Mouse (Mus musculus) mesoderm, embryonic 11.5 days (tissue): ENCODE data around the gene Lama5.

ENCODE experiments used
- DNase-seq: peaks from one replicate; pipeline ENCODE4 v3.0.0-alpha.2; 2012; ENCODE audit warnings: low read depth, low spot score

The Lama5 gene

DNA sequence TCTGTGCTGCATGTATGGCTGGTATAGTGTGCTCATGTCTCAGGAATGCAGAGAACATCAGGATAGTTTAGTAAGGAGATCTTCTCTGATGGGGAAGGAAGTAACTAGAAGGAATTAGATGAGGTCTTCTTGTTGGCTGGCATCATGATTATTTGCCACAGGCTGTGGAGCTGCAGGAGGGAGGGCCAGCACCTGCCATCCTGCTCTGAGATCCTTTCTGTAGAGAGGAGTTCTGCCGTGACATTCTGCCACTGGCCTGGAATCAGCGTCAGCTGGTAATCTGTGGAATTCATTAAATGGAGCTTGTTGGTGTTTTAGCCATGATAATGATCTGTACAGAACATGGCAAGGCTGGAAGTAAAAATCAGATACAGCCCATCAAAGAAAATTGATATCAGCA is 79.6 kb downstream of the Lama5 start:
- no peak for DNase-seq

DNA sequence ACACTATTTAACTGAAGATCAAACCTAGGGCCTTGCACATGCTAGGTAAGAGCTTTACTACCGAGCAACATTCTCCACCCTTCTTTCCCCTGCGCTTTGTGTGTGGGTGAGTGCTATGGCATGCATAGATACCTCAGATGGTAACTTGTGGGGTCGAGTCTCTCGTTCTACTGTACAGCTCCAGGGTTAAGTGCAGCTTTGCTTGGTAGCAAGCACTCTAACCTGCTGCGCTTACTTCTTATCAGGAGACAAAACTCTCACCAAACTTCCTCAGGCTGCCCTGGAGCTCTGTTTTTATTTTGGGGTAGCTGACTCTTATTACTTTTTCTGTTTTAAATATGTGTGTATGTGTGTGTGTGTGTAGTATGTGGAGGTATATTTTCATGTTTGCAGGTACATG is 90.2 kb downstream of the Lama5 start:
- DNase-seq = no peak

DNA sequence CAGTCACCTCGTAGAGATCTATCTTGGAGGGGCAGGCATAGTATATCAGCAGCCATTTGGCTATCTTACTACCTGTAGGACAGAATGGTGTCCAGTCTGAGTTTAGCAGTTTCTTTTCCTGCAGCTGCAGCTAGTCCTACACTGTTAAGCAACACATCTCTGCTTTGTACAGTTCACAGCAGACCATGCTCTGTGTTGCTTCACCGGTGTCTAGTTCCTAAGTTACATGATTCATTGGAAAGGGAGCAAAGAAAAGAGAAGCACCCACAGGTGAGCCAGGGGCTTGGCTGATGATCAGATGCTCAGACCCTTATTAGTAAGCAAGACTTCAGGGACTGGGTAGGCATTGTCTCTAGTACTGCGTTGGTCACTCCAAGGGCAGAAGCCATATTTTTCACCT is 91.7 kb downstream of the Lama5 start:
- no peak for DNase-seq

DNA sequence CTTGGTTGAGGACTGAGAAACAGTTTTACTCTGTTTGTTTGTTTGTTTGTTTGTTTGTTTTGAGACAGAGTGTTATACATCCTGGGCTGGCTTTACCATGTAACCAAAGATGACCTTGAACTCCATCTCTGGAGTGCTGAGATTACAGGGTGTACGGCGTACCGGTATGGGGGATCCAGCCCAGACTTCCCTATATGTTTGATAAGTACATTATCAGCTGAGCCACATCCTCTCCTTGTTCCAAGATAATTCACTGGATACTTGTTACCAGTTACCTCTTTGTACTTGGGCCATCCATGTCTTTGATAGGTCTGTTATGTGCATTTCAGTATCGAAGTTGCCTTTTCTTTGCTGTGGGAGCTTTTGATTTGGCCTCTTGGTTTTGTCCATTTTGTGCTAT is 92.4 kb downstream of the Lama5 start:
- no peak for DNase-seq

DNA sequence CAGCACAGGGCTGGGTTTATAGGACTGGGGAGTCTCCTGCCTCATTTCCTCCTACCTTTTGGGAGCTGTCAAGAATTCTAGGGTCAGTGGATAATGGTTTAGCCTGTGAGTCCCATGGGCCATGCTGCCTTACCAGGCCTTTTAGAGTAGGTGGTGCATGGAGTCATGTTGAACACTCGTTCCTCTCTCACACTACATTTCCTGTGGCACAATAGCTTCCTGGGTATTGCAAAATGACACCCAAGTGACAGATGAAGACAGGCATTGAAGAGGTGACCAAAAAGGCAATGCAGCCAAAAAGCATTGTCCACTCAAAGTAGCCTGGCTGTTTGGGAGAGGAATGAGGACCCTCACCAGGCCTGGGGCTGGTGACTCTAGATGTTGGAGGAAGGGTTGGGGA is 98.0 kb downstream of the Lama5 start:
- DNase-seq = no peak
